Mouse (Mus musculus): Measurements from ENCODE around the gene Tecpr1.

Gene Tecpr1

DNA sequence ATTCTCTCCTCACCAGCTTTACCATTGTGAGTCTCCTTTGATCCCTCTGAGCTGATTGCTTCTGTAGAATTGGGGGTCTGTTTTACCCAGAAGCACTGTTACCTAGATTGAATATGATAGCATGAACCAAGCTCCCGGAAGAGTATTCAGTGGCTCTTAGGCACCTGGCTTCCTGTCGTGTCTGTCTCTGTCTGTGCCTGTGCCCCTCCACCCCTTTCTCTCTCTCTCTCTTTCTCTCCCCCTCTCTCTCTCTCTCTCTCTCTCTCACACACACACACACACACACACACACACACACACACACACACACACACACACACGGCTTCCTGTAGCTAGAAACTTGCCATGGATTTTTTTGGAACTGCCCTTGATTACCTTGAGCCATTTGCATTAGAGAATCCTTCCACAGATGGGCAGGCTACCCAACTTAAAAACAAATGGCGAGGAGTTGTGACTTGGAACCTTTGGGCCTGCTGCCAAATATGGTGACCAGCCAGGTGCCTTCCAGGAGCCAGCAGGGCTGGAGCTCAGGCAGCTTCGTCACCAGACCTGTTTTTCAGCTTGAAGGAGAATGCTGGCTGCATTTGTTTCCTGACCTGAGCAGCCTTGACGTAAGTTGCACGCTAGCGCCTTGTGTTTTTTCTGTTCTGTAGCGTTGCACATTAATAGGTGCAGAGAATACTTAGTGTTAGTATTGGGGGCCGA is 60.5 kb downstream of the Tecpr1 start:
- peak; percentile 79 for DNase-seq

DNA sequence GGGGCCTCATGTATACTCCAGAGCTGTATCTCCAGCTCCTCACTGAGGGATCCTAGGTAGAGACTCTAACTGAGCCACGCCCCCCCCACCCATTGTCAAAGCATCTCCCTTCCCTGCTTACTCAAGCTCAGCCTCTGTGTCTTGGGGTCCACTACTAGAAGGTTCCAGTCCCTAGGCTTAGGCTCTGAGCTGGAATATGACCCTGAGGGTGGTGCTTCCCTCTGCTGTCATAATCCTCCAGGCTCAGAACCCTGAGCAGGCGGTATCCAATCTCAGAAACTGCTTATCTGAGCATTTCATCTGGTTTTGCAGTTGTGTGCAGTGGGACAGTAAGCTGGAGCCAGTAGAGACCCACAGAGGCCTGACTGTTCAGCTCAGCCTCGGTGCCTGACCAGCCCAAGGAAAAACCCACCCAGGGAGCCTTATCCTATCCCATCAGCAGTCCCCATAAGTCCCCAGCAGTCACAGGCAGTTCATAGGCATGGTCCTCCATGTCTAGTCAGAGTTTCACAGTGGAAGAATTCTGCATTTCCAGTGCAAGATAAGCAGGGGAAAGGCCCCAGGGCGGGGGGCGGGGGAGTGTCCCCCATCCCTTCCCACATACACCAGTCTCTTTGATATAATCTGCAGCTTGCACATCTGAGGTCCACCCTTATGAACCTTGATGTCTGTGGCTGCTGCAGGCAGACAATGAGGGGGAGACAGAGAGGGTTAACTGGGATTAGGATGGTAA is 61.2 kb downstream of the Tecpr1 start:
- no peak for DNase-seq

DNA sequence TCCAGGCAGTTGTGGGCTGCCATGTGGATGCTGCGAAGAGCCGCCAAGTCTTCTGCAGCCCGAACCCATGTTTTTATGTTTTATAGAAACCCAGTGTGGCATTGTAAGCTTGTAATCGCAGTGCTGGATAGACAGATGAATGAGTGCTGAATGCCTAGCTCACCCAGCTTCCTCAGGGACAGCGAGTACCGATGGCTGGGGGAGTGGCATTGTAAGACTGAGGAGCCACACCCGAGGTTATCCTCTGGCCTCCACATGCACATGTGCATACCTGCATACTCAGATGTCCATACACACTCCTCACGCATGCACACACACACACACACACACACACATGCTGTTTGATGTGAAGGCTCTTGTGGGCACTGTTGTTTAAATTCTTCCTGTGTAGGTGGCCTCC is 64.3 kb downstream of the Tecpr1 start:
- no peak for DNase-seq

DNA sequence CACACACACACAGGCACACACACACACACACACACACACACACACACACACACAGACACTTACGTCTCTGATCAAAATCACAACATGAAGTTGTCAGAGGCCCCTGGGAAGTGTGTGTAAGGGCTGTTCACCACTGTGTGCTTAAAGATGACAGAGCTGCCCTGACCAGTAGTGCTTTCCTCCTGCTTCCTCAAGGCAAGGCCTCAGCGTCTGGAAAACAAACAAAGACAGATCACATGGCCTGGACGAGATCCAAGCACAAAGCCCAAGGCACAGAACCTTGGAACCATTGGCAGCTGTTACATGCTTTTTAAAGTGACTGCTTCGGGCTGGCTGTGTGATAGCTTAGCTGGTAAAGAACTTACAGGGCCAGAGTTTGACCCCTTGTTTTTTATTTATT is 64.8 kb downstream of the Tecpr1 start:
- peak; percentile 37 for DNase-seq

DNA sequence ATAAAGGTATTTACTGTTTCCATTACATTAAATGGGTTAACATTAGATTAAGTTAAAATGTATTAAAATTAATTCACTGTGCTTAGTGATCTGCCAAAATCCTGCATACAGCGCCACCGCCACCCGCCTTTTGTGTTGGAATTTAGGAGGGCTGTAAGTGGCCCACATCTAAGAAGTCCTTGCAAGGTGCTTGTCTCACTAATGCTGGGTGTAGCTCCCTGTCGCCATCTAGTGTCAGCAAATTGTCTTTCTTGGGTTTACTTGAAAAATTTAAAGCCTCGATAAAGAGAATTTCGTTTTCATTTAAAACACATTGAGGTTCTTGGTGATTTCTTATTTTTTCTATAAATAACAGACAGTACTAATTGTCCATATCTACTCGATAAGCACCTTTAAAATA is 68.9 kb downstream of the Tecpr1 start:
- peak; percentile 56 for DNase-seq

DNA sequence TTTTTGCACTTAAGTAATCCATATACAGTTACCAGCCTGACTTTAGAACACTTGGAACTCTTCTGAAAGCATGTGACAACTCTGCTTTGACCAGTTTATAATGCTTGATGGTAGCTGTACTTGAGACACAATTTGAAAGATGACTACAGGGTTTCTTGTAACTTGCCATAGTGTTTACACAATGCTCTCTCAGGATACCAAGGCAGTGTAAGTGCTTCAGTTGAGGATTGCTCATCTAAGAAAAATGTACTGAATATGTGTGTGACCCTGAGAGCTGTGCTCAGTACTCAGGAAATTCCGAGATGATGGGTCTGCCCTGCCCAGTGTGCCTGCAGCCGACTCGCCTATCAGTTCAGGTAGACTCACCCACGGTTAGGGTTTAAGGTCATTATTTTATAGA is 72.1 kb downstream of the Tecpr1 start:
- DNase-seq = no peak

DNA sequence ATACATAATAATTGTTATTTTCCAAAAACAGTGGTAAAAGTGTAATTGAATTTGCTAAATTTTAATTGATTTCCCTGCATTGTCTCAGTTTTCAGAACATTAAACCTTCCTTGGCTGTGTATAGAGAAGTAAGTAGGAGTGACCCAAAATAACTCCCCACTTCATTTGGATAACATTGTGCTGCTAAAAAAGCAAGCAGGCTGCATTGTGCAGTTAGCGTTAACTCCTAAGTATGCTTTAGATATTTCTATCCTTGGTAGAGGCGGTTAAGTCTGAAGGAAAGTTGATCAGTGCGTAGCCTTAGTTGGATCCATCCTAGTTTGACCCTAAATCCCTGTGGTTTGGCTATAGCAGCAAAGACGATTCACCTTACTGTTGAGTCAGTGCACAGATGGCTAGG is 73.9 kb downstream of the Tecpr1 start:
- DNase-seq = no peak

DNA sequence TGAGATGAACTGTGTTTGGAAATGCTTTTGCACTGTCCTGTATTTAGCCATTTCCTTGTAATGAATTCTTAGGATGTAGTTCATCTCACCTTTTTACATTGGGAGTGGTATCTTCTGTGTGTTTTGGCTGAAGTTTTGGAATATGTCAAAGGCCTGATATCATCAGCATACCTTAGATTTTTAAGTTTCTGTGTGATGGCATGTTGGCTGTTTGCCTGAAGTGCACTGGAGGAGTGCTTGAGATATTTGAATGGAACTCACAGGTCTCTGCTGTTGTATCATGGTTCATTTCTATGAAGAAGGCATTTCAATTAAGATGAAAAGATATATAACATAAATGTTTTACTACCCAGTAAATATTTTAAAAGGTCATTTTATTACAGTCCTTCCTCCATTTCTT is 76.5 kb downstream of the Tecpr1 start:
- DNase-seq = no peak
